Mouse (Mus musculus) spleen, adult 12 weeks (tissue): ENCODE data around the gene Errfi1.
A peak's percentile ranks its signal among the peaks of the same experiment; 100 is the strongest.
"Not testable (repeated sequence)": the region's sequence is repeated elsewhere in the genome, so short reads cannot be mapped to it uniquely, and the experiment has no call there.

ENCODE experiments used
- DNase-seq: peaks from one replicate; pipeline ENCODE4 v3.0.0; 2022; ENCODE audit warnings: low spot score

The Errfi1 gene

DNA sequence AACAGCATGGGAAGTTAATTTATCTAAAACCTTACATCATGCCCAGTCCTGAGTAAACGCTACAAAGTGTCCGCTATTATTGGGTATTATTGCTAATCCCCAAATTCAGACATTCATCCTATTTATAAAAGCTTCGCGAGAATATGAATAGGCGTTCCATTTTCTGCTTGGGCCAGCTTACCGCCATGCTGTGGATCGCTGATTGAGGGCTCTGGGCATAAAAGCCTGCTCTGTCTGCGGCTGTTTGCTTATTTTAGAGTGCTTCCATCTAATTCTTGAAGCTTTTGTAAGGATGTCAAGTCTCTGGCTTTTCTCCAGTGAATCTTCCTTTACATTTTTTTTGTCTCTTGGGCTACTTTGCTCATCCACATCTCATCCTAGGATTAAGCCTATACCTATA lies 7.4 kb upstream of the Errfi1 start:
- no peak for DNase-seq

- no peak for DNase-seq
Observed at GRCm38 (mm10) chr4:150849964-150850363, 3.8 kb upstream of the Errfi1 start.

- no peak for DNase-seq
Observed at GRCm38 (mm10) chr4:150850893-150851292, 2.8 kb upstream of the Errfi1 start.

DNA sequence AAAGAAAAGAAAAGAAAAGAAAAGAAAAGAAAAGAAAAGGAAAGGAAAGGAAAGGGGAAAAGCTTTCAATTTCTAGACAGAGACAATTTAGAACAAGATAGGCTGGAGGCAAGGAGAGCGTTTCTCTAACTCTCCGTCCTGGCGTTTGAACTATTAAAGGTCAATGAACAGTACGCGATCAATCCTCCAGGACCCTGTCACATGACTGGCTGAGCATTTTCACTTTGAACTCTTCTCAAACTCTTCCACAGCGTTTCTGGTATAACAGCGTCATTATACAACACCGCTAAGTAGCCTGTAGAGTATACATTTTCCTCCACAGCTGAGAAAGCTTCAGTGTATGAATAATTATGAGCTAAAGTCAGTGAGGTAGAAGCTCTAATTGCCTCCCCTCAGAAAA lies 1.7 kb upstream of the Errfi1 start:
- no peak for DNase-seq

GRCm38 (mm10) chr4:150852479-150852878 lies 1.2 kb upstream of the Errfi1 start:
- no peak for DNase-seq

DNA sequence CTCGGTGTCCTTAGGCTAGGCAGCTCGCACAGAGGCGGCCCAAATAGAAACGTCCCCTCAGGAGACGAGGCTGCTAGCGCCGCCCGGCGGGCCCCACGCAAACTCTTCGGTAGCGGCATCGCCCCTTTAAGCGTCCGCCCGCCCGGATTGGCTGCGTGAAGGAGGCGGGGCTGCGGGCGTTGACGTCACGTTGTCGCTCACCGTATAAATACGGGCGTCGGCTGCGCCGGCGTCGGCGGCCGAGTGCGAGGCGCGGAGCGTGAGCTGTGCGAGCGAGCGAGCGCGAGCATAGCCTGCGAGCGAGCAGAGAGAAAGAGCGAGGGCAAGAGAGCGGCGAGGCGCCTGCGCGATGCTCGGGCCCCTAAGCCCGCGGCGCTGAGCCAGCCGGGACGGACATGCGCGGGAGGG lies 1.1 kb downstream of the Errfi1 start:
- DNase-seq = peak; percentile 78

DNA sequence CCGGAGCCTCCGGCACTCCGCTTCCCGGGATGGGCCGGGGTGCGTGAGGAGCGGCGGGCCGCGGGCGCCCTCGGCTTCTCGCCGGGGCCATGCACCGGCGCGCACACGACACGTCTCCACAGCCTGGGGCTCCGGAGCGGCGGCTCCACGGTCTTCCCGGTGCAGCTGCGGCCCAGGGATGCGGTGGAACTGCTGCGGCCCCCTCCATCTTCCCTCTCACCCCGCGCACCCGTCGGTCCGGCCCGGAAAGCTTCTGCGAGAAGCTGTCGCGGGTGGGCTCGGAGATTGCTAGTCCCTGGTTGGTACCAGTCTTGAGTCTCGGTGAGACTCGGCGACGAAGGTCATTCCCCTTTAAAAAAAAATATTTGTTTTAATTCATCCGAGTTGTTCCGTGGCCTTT lies 1.6 kb downstream of the Errfi1 start:
- DNase-seq = no peak

DNA sequence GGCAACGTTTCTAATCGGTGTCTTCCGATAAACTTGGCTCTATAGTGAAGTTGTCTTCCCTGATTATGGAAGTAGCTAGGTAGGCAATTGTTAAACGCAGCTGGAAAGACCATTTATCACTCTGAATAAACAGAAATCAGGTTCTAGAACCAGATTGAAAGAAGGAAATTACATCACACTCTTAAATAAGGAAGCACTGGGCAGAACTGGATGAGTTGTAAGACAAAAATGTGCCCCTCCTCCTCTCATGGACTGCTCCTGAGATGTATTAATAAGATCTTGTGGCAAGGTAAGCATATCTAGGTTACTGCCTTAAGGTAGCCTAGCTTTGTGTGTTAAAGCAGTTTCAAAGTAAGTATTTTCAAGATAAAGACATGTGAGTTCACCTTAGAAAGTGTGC lies 6.8 kb downstream of the Errfi1 start:
- DNase-seq = no peak

- DNase-seq = no peak
Observed at GRCm38 (mm10) chr4:150861161-150861560, 7.4 kb downstream of the Errfi1 start.

DNA sequence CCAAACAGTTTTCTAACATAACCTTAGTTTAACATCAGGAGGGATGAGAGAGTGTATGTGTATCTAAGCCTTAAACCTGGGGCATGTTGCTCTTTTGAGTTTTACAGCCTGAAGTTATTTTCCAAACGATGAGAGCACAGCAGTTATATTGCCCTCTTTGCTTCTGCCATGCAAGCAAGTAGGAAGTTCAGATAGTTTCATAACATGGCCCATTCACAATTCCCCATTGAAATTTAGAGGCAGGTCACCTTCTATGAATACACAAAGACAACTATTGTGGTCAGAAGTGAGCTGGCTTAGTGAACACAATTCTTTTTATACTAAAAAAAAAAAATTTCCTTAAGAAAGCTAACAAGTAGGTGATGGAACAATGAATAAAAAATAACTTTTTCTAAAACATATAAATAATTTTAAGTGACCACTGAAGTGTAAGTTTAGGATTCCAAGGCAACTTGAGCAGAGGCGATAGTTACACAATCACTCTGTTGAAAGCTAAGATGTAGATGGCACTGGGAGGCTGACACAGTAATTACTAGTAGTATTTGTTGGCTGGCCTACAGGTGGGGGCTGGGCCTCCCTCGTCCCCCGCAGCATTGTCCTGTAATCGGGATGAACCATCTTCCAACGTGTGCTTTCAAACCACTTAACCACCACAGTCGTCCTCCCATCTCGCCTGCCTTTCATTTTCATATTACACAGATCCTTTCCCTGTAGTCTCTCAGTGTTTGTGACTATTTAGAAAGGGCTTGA lies 9.1 kb downstream of the Errfi1 start:
- no peak for DNase-seq

GRCm38 (mm10) chr4:150865371-150865770 lies 11.7 kb downstream of the Errfi1 start:
- DNase-seq = no peak

GRCm38 (mm10) chr4:150866069-150866468 lies 12.3 kb downstream of the Errfi1 start:
- no peak for DNase-seq

- no peak for DNase-seq
Observed at GRCm38 (mm10) chr4:150866494-150866893, 12.8 kb downstream of the Errfi1 start.

GRCm38 (mm10) chr4:150868161-150868560 lies 14.4 kb downstream of the Errfi1 start:
- DNase-seq = no peak

- no peak for DNase-seq
Observed at GRCm38 (mm10) chr4:150868859-150869258, 15.1 kb downstream of the Errfi1 start.

DNA sequence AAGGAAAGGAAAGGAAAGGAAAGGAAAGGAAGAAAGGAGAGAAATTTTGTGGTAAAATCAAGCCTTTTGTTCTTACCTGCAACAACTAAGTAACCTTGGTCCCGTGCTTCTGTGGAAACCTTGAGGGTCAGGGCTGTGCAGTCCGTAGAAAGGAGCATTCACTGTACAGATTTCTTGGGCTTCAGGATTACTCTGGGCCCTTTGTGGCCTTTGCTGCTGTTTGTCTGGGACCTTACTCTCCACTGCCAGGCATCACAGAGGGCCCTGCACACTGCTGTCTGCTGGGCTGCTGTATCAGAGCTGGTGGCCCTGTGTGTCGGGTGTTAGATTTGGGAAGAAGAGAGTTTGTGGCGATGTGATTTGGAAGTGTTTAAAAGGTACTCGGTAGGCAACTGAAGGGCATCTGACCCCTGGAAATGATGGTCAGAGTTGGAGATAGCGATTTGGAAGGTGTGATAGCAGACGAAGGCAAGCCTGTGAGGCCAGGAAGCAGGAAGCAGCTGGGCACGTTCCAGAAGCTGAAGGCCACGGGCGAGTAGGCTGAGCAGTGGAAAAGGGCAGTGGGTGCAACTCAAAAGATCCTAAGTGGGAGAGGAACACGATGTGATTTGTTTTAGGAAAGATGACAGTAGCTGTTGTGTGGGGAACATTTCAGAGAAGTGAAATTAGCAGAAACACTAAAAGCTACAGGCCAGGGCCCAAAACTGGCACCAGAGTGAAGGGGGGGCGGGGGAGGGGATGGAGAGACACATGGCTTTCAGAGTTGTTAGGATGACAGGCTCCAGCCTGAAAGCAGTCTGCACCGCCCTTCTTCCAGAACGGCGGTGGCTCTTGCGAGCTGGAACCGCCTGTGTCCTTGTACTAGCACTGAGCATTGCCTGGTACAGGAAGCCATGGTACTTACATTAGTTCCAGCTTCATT lies 15.8 kb downstream of the Errfi1 start:
- DNase-seq = no peak

- DNase-seq = no peak
Observed at GRCm38 (mm10) chr4:150870963-150871391, 17.3 kb downstream of the Errfi1 start.

DNA sequence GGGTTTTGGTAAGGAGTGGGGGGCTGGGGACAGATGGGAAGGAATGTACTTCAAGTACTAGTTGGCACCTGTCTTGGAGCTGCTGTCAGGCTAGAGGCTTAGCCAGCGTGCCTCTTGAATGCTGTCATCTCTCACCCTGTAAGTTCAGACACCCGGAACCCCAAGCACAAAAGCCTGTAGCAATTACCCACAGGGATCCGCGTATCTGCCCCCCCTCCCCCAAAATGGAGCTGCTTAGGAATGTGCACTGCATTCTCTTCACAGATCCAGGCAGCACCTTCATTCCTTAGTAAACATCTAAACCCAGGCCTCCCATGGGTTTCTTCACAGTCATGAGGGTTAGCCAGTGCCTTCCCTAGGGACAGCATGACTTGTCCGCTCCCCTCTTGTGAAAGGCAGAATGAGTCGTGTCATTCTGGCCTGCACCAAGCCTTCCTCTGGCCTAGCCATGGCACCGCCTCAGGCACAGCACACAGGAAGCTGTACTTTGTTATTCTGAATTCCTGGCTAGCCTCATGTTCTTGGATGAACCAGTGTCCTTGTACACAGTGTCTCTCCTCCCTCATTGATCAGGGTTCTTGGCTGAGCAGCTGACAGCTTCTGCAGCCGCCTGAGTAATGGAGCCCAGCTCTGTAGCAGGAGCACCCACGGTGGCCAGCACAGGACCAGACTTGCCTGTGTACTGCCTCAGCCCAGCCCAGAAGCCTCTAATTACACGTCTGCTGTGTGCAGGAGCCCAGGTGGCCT lies 17.8 kb downstream of the Errfi1 start:
- no peak for DNase-seq

DNA sequence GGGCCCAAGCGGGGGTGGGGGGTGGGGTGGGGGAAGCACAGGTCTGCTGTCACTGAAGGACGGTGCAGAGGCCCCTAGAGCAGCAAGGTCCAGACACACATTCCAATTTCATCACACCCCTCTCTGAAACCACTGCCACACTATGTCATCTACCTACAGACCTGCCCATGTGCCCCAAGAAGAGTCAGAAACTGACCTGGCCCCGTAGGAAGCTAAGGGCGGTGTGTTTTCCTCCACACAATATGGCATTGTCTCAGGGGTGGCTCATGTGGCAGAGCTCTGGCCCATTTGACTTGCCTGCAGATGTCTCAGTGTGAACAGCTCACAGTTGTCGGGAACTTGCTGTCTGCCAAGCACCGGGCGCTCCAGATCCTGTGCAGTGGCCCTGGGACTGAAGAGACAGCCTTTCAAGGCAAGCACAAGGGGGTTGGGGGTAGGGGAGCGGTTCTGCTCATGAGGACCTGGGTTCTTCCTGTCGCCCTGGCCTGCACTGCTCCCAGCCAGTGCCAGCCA lies 18.5 kb downstream of the Errfi1 start:
- no peak for DNase-seq

GRCm38 (mm10) chr4:150872681-150873080 lies 19.0 kb downstream of the Errfi1 start:
- DNase-seq = no peak

DNA sequence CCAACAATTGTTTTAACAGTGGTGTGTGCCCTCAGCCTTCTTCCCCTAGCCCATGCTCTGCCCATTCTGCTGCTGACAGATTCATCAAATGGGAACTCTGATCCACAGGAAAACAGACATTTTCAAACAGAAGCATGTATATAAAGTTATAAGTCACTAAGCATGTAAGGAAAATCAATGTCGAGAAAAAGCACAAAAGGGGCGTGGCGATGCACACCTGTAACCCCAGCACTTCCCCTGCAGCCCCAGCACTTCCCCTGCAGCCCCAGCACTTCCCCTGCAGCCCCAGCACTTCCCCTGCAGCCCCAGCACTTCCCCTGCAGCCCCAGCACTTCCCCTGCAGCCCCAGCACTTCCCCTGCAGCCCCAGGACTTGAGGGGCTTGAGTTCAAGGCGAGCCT lies 20.7 kb downstream of the Errfi1 start:
- not testable (repeated sequence) for DNase-seq

GRCm38 (mm10) chr4:150875393-150875792 lies 21.7 kb downstream of the Errfi1 start:
- no peak for DNase-seq
